Mouse (Mus musculus) adrenal gland, postnatal 4 days (tissue): ENCODE measurements around the gene Ppat. TPM values are rescaled to one million over a fixed set of nuclear protein-coding genes. Genes with fewer than 3 reads are reported as not detected.
A peak's percentile ranks its signal among the peaks of the same experiment; 100 is the strongest.
"Not testable (repeated sequence)": the region's sequence is repeated elsewhere in the genome, so short reads cannot be mapped to it uniquely, and the experiment has no call there.

Experiments used
- DNase-seq, 2 experiments: peaks; one replicate each; pipeline ENCODE4 v3.0.0; 2021 to 2022; ENCODE audit warnings: low spot score in 2 of 2, mixed read lengths in 2 of 2
- total RNA-seq, 2 experiments: library from RNA; stranded (reverse); gene quantifications; 2 replicates each; pipeline ENCODE4 v1.2.3; 2021

Ppat gene
- total RNA-seq, 2 experiments from 2014 or later, result 41.2 to 43.4 TPM

DNA sequence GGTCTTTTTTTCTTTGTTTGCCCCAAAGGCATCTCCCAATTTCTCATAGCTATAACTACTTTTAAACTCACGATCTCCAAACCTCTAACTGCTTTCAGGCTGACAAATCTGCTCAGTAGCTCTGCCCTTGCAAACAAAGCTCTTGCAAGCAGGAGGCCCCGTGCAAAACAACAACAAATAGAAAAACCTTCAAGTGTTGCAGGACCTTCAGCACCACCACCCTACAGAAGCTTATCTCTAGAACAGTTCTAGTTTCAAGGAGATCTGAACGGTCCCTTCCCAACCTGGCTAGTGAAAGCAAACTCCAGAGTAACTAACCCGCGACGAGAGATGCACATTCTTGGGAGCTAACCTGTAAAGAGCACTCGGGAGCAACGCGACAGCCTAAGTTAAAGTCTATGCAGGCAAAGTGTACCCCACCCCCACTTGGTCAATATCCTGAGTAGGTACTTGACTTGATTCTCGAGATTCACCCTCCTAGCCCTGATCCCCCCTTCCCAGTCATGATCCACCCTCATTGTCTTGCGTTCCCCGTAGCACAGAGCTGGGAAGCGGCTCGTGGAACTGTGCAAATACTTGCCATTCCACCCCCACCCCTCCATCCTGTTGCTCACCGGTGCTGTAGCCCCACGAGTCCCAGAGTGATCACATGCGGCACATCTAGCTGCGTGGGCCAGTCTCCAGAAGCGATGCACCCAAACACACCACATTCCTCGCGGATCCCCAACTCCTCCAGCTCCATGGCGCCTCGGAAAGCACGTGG, 854 bp downstream of the Ppat start:
- DNase-seq, result no peak

DNA sequence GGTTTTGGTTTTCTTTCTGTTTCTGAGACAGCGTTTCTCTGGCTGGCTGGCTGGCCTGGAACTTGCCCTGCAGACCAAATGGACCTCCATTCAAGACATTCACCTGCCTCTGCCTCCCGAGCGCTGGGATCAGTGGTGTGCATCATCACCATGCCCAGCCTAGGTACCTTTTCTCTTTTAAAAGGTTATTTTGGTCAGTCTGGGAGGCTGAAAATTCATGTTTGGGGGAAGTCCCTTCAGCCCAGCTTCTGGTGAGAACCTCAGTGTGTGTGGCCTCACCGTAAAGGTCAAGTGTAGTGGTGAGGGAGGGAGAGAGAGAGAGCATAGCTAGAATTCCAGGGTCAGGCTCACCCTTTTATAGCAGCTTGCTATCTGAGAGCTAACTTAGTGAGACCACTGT, 3.6 kb downstream of the Ppat start:
- DNase-seq, result no peak

DNA sequence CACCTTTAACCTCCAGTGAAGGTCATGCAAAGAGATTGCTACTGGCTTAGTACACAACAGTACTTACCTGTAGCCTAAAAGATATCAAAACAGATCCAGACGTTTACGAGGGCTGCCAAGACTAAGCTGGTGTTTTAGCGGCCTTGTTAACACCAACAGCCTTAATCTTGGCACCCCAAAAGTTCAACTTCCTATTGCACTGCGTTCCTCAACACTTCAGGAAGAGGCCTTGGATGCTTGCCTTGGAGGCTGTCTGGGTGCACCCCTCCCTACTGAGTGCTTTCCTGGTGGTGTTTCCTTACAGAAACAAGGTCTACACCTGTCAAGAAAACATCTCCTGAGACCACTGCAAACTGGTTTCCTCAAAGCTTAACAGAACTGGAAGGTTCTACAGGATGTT, 4.2 kb downstream of the Ppat start:
- no peak for DNase-seq

DNA sequence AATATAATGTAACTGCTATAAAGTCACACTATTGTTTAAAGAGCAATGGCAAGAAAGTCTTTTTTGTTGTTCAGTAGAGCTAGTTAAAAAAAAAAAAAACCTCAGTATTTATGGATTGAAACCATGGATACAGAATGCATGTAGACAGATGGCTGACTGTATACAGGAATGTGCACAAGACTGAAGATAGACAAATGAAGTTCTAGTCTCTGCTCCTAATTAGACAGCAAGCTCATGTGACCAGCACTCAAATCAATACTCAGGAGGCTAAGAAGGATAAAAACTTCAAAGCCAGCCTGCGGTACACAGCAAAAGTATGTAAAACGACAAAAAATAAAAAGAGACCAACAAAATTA, 5.7 kb downstream of the Ppat start:
- DNase-seq, result no peak

DNA sequence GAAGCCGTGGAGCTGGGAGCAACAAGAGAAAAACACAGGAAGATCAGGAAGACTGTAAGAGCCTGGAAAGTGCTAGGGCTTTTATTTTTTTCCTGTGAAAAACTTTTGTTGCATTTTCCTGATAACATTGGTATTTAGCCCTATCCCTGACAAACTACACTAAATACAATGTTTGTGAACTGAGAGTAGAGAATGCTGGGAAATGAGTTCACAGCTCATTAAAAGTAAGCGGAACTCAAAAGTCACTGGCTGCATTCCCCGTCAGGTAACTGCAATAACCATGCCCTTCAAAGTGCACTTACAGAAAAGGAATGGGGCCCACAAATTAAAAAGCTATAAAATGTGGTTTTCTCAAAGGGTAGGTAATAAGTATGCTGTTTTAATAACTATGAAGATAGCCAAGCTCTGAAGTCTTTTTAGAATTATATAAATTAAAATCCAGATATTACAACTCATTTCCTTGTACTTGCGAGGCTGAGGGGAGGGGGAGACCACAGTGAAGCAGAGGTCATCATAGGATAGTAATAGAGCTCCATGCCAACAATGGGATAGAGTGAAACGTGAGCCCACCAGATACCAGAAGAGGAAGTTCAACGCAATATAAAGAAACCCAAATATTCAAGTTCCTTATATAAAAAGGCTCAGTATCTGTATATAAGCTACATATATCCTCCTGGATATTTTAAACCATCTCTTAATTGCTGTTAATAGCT, 6.3 kb downstream of the Ppat start:
- no peak for DNase-seq

DNA sequence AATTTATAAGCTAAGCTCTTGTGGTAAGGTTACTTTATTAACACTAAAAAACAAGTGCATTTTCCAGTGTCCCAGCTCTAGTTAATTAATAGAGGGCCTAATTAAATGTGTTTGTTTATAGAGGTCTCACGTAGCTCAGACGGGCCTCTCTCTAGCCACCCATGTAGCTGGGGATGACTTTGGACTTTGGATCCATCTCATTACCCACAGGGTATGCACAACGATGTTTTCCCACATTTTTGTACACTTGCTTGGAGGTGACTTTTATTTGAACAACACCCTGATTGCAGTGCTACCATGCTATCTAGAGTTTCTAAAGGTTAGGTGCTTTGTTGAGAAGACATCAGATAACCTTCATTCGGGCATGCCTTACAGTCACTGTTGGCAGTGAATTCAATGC, 8.9 kb downstream of the Ppat start:
- no peak for DNase-seq

DNA sequence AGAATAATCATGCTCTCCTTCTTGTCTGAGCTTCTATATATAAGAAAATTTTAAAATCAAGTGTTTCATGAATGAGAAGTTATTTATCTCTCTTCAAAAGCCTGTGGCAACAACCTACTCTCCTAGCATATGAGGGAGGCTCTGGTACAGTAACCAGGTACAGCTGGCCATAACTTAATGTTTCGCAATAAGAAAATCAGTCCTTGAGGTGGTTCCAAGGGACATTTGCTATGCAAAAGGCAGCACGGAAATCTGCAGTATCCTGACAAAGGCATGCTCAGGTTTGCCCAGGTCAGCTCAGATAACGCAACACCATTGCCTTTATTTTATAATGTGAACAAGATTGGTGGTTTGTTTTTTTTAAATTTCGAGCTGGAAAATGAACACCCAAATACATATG, 9.4 kb downstream of the Ppat start:
- DNase-seq, result no peak

DNA sequence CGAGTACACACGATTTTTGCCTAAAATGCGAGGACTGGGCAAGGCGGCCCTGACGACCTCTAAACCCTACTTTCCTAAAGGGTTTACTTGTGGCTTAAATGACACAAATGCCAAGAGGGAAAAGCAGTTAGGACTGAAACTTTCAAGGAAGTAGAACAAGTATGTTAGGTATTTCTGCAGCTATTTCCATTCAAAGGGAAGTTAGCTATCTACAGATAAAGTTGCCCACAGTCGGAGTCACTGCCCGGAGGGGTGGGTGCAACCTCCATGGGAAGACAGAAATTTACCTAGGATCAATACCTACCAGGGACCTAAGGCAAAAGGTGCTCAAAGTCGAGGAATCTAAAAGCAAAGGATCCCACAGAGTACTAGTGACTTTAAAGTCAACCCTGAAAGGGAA, 11.7 kb downstream of the Ppat start:
- no peak for DNase-seq

DNA sequence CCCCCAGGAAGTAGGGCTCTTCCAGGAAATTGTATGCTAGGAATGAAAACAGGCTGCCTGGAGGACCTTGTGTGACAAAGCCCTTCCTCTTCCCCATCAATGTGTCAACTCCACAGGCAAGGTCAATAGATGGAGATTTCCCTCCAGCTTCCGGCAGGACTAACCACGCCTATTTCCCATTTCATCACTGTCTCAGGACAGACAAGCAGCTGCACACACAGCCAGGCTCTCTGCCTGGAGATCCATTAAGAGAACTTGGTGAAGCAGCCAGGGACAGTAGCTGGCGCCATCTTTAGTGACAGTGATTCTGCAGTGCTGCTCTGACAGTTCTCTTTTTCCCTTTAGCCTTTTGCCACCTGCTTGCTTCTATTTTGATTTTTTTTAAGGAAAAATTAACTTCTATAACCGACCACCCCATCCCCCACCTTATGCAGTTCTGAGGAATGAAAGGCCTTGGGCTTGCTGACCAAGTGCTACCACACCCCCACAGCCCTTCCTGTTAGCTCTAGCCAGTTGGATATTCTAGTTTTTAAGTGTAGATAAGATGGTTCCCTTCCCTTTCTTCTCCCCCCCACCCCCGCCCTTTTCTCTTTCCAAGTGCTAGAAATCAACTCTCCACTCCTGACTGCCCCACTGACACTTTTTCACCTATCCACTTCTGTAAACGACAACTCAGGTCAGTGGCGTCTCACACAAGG, 22.0 kb downstream of the Ppat start:
- DNase-seq, result no peak

DNA sequence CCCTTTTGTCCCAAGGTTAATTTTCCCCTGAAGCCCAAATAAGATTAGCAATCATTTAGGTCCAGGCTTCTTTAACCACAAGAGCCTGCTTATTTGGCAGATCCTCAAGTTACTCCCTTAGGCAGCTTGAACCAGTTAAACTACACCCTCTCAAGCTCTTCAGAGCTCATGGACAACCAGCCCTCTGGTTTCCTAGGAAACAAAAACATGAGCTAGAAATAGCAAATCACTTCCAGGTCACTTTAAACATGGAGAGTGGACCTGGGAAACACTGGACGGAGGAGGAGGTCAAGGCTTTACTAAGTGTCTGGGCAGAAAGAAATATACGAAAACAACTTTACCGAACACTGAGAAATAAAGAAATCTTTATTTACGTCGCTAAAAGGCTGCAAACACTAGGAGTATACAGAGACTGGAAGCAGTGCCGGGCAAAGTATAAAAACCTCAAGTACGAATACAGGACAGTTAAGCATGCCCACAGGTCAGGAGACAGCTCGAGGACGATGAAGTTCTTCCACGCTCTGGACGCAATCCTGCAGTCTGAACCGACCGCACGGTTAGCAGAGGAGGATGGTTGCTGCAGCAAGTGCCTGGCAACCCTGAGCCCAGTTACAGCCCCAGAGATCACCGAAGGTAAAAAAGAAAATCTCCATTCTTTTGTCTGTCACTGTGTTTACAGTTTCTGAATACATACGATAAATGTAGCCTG, 23.1 kb downstream of the Ppat start:
- no peak for DNase-seq

DNA sequence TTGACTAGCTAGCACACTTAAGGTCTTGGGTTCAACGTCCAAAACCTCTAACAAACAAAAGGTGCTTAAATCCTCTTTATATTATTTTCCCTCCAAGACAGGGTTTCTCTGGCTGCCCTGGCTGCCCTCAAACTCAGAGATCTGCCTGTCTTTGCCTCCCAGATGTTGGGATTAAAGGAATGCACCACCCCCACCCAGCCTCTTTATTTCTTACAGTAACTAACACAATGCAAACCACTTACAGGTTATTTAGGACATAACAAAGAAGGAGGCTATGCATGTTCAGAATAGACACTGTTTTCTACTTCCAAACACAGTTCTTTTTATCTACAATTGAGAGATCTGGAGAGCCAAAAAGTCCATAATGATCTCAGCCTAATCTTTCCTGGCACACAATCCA, 27.1 kb downstream of the Ppat start:
- no peak for DNase-seq

DNA sequence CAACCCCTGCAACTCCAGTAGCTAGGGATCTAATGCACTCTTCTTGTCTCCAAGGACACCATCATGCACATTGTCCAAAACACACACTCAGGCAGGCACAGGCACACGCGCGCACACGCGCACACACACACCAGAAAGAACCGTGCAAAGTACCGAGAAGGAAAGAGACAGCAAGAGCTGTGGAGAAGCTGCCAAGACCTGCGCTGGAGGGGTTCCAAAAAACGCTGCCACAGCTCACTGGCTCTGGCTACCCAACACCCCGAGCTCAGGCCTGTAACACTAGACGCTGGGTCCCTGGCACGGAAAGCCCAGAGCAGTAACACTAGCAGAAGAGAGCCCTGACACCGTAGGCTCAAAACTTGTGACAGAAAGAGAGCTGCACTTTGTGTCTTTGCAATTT, 27.9 kb downstream of the Ppat start:
- DNase-seq, result peak in 1 of 2 experiments; percentile 26

DNA sequence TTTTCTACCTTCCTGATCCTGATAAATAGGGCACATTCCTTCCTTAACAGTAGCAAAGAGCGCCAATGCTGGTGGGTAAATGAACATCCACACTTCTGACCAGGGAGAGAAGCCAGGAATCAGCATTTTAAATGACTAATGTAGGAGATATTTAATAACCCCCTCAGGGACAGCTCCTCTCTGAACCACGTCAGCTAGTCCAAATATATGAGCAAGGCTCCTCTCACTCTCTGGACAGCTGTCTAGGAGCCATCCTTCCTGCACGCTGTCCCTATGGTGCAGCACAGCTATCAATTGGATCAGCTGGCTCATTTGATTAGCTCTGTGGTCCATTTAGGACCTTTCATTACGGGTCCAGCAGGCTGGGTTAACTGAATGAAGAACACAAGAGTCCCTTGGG, 28.5 kb downstream of the Ppat start:
- no peak for DNase-seq

DNA sequence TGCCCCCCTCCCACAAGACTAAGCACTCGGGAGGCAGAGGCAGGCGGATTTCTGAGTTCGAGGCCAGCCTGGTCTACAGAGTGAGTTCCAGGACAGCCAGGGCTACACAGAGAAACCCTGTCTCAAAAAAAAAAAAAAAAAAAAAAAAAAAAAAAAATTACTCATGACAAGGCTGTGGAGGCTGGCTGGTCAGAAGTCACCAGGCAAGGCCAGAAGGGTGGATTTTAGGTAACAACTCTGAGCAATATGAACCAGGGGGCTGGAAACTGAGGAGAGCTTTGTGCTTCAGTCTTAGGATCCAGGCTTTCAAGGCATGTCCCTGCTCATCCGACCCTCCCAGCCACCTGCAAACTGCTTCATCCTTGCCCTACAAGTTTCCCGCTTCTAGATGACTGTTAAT, 38.9 kb downstream of the Ppat start:
- DNase-seq, result not testable (repeated sequence)

DNA sequence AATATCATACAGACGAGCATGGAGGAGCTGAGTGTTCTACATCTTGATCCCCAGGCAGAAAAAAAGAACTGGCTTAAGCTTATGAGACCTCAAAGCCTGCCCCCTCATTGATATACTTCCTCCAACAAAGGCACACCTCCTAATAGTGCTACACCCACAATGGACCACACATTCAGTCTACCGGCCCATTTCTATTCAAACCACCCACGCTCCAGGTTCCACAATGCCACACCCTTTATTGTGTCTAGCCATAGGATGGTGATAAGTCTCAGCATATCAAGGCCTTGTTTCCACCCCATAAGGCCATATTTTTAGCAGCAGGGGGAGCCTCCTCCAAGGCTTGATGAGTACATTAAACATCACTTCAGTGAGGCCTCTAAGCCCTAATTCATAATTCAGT, 40.6 kb downstream of the Ppat start:
- DNase-seq, result no peak

DNA sequence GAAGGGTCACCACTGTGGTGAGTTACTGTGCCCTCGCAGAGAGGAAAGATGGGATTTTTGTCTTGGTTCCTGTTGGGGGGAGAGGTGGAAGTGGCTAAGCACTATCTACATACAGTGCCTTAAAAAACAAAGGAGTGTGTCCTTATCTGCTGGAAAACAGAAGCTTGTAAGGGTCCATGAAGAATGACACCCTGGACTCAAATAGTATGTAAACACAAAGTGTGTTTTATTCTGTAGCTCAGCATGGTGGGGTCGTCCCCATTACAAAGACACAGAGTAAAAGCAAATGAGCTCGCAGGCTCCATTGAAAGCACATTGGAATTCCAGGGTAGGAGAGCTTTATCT, 45.3 kb downstream of the Ppat start:
- DNase-seq, result no peak

DNA sequence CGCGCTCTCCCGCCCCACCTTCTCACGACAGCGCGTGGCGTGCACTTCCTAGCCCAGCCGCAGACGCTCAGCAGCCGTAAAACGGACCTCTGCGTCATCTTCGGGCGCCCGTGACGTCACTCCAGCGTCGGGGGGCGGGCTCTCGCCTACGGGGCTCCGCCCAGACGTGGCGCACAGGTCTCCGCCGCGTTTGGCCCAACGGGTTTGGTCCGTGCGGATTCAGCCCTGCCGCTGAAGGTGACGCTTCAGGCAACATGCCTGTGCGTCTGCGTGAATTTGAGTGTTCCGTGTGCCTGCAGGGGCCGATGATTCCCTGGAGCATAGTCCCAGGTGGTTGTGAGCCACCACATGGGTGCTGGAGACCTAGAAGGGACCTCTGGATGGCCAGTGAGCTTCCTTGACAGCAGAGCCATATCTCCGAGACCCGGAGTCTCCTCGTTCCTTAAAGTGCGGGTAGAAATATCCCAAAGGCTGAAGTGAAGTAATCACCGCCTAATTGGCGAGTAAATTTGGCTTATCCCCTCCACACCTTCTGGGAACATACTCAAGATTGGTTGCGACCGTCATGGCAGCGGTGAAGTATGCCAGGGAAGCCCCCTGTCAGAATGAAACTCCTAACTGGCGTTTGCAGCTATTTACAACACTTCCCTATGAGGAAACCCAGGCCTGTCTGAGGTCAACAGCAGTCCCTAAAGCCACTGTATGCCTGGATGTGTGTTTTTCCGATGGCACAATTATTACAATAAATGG, 45.8 kb downstream of the Ppat start, which contains the start of gene Aasdh:
Gene Aasdh (minus strand): TSS at position 110 of the 750 bp plus-strand sequence.
- DNase-seq, result peak; percentile 94 to 98

DNA sequence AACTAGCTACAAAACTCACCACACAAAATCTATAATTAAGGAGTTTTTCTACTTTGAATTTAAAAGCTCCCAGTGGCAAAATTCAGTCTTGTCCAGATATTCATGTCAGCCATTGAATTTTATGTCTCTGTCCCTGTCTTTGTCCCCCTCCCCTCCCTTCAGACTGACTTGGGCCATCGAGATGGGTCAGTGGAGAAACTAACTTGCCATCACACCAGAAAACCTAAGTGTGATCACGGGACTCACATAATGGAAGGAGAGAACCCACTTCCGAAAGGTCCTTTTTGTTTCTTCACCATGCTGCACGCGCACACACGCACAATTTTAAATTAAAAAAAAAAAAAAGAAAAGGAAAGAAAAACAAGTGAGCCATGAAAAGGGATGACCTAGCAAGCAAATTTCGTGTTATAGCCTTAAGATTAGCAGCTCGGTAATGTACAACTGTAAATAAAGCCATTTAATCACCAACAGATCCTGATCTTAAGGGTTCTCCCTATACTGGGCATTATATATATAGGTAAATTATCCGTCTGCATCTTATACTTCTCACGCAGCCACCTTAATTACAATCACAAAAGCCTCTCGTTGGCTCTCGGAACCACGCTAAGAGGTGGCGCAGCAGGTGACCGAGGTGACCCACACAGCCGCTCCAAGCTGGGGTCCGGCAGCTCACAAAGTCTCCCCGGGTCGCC, 46.5 kb downstream of the Ppat start:
- no peak for DNase-seq

DNA sequence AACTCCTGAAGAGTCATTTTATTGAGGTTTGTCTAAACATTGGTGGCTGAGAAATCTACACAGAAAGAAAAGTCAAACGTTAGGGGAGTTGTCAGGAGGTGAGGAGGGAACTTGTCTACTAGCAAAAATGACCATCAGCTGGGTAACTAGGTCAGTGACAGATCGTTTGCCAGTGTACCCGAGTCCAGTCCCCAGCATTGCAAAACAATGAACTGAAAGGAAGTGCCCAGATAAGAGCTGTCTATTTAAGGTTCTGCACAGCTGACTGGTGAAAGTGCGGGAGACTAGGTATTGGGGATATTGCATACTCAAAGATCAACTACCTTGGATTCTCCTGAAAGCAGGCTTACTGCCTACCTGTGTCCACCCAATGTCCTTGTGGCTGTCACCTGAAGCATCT, 49.2 kb downstream of the Ppat start:
- no peak for DNase-seq

DNA sequence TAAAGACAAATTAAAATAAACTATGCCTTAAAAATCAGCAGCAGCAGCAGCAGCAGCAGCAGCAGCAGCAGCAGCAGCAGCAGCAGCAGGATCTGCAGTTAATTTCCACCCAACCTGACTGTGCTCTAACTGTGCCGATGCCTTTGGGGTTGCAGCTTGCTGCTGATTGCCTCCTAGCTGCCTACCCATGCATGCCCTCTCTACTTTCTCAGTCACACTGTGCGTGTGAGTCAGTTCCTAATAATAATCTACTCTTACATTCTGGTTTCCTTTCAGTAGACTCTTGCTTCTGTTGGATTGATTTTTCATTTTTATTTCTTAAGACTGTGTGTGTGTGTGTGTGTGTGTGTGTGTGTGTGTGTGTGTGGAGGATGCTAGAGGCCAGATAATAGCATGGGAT, 58.3 kb downstream of the Ppat start:
- DNase-seq, result no peak
